Mouse (Mus musculus): ENCODE data around the gene Mmp14.

Gene Mmp14

GRCm38 (mm10) chr14:54475941-54476844, 44.8 kb downstream of the Mmp14 start, which contains the start of gene Rem2:
Gene Rem2, plus strand, starts transcription at chr14:54476100.
- no peak for DNase-seq (ENCODE audit: low spot score)

- no peak for DNase-seq (ENCODE audit: low spot score)
Measured at GRCm38 (mm10) chr14:54477172-54477909, 45.9 kb downstream of the Mmp14 start.

- no peak for DNase-seq (ENCODE audit: low spot score)
Measured at GRCm38 (mm10) chr14:54479451-54479920, 48.1 kb downstream of the Mmp14 start.

GRCm38 (mm10) chr14:54480673-54481072, 49.3 kb downstream of the Mmp14 start:
- DNase-seq (ENCODE audit: low spot score) = no peak

- DNase-seq (ENCODE audit: low spot score) = no peak
Measured at GRCm38 (mm10) chr14:54481402-54481801, 50.0 kb downstream of the Mmp14 start.

GRCm38 (mm10) chr14:54482498-54482897, 51.1 kb downstream of the Mmp14 start:
- no peak for DNase-seq (ENCODE audit: low spot score)

GRCm38 (mm10) chr14:54485899-54486298, 54.5 kb downstream of the Mmp14 start:
- DNase-seq (ENCODE audit: low spot score) = no peak

- no peak for DNase-seq (ENCODE audit: low spot score)
Measured at GRCm38 (mm10) chr14:54487732-54488131, 56.3 kb downstream of the Mmp14 start.

- no peak for DNase-seq (ENCODE audit: low spot score)
Measured at GRCm38 (mm10) chr14:54488350-54488749, 56.9 kb downstream of the Mmp14 start.

- no peak for DNase-seq (ENCODE audit: low spot score)
Measured at GRCm38 (mm10) chr14:54492345-54493131, 61.1 kb downstream of the Mmp14 start.

GRCm38 (mm10) chr14:54493236-54493635, 61.8 kb downstream of the Mmp14 start:
- no peak for DNase-seq (ENCODE audit: low spot score)

- DNase-seq (ENCODE audit: low spot score) = peak; percentile 70
Measured at GRCm38 (mm10) chr14:54494234-54494633, 62.8 kb downstream of the Mmp14 start.
